Mouse (Mus musculus): ENCODE measurements around the gene Mkrn2os. TPM values are rescaled to one million over a fixed set of nuclear protein-coding genes. Genes with fewer than 3 reads are reported as not detected.

The Mkrn2os gene
- polyA plus RNA-seq, 1 experiment, result not detected

DNA sequence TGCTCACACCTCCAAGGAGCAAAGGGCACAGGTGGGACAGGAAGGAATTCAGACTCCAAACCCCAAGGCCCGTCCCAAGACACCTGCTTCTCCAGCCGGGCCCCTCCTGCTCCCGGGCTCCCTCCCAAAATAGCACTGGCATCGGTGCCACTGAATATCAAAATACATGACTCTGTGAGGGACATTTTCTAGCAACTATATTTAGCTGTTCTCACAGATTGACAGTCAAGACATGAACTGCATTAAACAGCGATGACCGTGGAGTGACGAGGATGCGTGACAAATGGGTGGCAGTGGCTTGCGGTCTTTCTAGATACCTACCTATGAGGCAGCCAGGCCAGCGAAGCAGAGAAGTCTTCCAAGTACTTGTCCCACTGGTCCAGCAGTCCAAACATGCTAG is 6.1 kb downstream of the Mkrn2os start:
- 88% methylated on average over 10 of the region's 10 CpGs for WGBS
- Histone ChIP-seq H3K4me1 (ENCODE audit: control insufficient read depth, insufficient read depth, low read length) (no peaks in the 10 kb centered on the region), H3K4me3 (ENCODE audit: insufficient read depth, low read depth, low read length) (no peak overlapping the region), H3K27ac (ENCODE audit: insufficient read depth, low read depth, low read length) (no peak overlapping the region)
- TF ChIP-seq POLR2A (IDR thresholded peaks at IDR 0.05; ENCODE audit: insufficient read depth, low read depth, low read length) (no peak), CTCF (IDR thresholded peaks at IDR 0.05; ENCODE audit: insufficient read depth, low read depth, low read length) (no peak)

GRCm38 (mm10) chr6:115584176-115584575 is 8.2 kb downstream of the Mkrn2os start:
- Histone ChIP-seq H3K4me3 (ENCODE audit: insufficient read depth, low read depth, low read length) (no peak overlapping the region), H3K4me1 (ENCODE audit: control insufficient read depth, insufficient read depth, low read length) (no peaks in the 10 kb centered on the region), H3K27ac (ENCODE audit: insufficient read depth, low read depth, low read length) (no peak overlapping the region)
- WGBS, result 82% methylated on average over 3 of the region's 3 CpGs
- TF ChIP-seq POLR2A (IDR thresholded peaks at IDR 0.05; ENCODE audit: insufficient read depth, low read depth, low read length), result no peak
- no peak for TF ChIP-seq CTCF (IDR thresholded peaks at IDR 0.05; ENCODE audit: insufficient read depth, low read depth, low read length)

- no peaks in the 10 kb centered on the region for H3K4me1 ChIP-seq (ENCODE audit: control insufficient read depth, insufficient read depth, low read length)
- 87% methylated on average over 6 of the region's 6 CpGs for WGBS
These were observed 8.8 kb downstream of the Mkrn2os start for GRCm38 (mm10) chr6:115583430-115584125.

DNA sequence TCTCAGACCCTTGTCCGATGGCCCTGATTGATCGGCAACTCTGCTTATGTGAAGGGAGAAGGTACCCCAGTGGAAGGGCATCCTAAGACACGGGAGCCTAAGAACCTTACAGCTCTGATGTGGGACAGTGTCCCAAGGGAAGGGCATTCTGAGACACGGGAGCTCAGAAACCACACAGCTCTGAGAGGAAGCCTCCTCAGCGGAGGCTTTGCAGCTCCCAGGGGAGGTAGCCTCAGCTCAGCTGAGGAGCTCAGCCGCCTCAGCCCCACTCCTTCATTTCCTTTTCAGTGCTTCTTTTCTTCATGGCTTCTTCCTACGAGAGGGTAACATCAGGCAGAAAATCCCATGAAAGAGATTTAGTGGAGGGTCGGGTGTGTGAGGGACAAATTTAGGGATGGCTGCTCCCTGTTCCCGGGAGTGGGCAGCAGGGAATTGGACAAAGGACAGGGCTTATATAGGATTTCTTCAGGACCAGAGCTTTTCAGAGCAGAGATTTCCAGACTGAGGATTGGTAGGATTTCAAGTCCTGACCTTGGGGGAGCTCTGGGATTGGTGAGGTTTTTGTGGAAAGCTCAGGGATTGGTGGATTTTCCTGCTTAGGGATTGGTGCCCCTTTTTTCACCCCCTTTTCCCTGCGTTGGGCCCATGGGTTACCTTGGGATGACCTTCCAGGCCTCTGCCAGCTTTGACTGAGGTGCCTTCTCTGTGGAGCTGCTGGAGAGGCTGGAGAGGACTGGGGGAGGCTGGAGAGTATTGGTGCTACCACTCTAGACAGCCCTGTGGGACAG is 9.9 kb downstream of the Mkrn2os start:
- Histone ChIP-seq H3K4me3 (ENCODE audit: insufficient read depth, low read depth, low read length) (no peak overlapping the region), H3K4me1 (ENCODE audit: control insufficient read depth, insufficient read depth, low read length) (no peaks in the 10 kb centered on the region), H3K27ac (ENCODE audit: insufficient read depth, low read depth, low read length) (no peak overlapping the region)
- WGBS, result 82% methylated on average over 10 of the region's 10 CpGs
- TF ChIP-seq POLR2A (IDR thresholded peaks at IDR 0.05; ENCODE audit: insufficient read depth, low read depth, low read length) (no peak), CTCF (IDR thresholded peaks at IDR 0.05; ENCODE audit: insufficient read depth, low read depth, low read length) (no peak)

More at GRCm38 (mm10) chr6:115583430-115584125, 8.8 kb downstream of the Mkrn2os start:
- TF ChIP-seq POLR2A (IDR thresholded peaks at IDR 0.05; ENCODE audit: insufficient read depth, low read depth, low read length) (no peak), CTCF (IDR thresholded peaks at IDR 0.05; ENCODE audit: insufficient read depth, low read depth, low read length) (no peak)
- H3K4me3 ChIP-seq (ENCODE audit: insufficient read depth, low read depth, low read length), result no peak overlapping the region
- H3K27ac ChIP-seq (ENCODE audit: insufficient read depth, low read depth, low read length), result no peak overlapping the region

DNA sequence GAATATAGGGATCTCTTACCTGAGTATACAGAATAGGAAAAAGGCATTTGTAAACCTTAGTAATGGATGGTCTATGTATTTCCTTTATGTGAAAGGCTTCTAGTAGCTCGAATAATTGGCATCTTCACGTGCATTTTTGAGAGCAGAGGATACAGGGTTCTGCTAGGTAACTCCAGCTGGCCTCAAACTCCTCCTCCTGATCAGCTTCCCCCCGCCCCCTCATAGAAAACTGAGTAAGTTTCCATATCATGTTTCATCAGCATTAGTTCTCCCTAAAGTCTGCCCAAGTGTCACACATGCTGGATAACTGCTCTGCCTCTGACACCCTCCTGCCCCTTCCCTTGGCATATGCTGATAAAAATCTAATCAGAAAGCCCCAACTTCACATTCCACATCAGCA is 11.6 kb downstream of the Mkrn2os start:
- TF ChIP-seq CTCF (IDR thresholded peaks at IDR 0.05; ENCODE audit: insufficient read depth, low read depth, low read length), result no peak
- no peak for TF ChIP-seq POLR2A (IDR thresholded peaks at IDR 0.05; ENCODE audit: insufficient read depth, low read depth, low read length)
- 79% methylated on average over 3 of the region's 3 CpGs for WGBS

GRCm38 (mm10) chr6:115577941-115578340 is 14.4 kb downstream of the Mkrn2os start:
- 76% methylated on average over 9 of the region's 9 CpGs for WGBS
- Histone ChIP-seq H3K4me1 (ENCODE audit: control insufficient read depth, insufficient read depth, low read length) (peaks cover 3% of the 10 kb centered on the region; the same call in 1 of the 2 replicates), H3K4me3 (ENCODE audit: insufficient read depth, low read depth, low read length) (no peak overlapping the region), H3K27ac (ENCODE audit: insufficient read depth, low read depth, low read length) (no peak overlapping the region)
- TF ChIP-seq CTCF (IDR thresholded peaks at IDR 0.05; ENCODE audit: insufficient read depth, low read depth, low read length) (no peak), POLR2A (IDR thresholded peaks at IDR 0.05; ENCODE audit: insufficient read depth, low read depth, low read length) (no peak)

More for the DNA sequence above, 11.6 kb downstream of the Mkrn2os start:
- no peaks in the 10 kb centered on the region for H3K4me1 ChIP-seq (ENCODE audit: control insufficient read depth, insufficient read depth, low read length)
- H3K4me3 ChIP-seq (ENCODE audit: insufficient read depth, low read depth, low read length), result no peak overlapping the region
- no peak overlapping the region for H3K27ac ChIP-seq (ENCODE audit: insufficient read depth, low read depth, low read length)

DNA sequence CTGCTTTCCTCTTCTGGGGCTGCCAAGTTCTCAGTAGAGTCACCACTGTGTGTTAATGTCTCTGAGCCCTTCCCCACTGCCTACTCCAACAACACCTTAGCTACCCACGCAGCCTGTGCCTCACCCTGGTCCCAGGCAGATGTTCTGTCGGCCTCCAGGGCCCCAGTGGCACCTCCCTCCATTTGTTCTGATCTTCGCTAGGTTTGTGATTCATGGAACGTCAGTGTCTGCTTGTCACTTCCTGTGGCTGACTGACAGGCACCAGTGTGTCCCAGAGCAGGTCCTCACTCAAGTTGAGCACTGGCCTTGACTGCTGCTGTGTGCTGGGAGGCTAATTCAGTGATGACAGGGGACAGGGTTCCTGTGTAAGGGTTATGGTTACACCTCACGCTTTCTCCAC is 15.0 kb downstream of the Mkrn2os start:
- 76% methylated on average over 5 of the region's 5 CpGs for WGBS
- no peak for TF ChIP-seq POLR2A (IDR thresholded peaks at IDR 0.05; ENCODE audit: insufficient read depth, low read depth, low read length)
- peaks cover 3% of the 10 kb centered on the region; the same call in 1 of the 2 replicates for H3K4me1 ChIP-seq (ENCODE audit: control insufficient read depth, insufficient read depth, low read length)
- no peak overlapping the region for H3K4me3 ChIP-seq (ENCODE audit: insufficient read depth, low read depth, low read length)
- H3K27ac ChIP-seq (ENCODE audit: insufficient read depth, low read depth, low read length), result no peak overlapping the region

DNA sequence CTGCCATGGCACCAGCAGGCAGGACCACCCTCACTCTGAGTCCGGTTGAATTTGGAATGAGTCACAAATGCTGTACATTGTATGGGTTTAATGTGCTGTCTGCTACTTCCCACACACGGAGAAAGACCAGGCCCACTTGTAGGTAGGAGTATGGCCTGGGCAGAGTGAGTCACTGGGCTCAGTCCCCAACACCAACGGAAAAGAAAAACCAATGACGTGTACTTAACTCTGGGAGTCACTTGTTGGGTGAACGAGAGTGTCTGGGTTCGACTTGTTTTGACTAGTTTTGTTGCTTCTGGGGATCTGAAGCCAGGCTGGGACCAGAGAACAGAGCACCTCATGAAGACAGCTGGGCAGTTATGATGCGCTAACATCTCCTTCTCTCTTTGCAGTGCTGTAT is 18.2 kb downstream of the Mkrn2os start:
- Histone ChIP-seq H3K27ac (ENCODE audit: insufficient read depth, low read depth, low read length) (no peak overlapping the region), H3K4me3 (ENCODE audit: insufficient read depth, low read depth, low read length) (no peak overlapping the region), H3K4me1 (ENCODE audit: control insufficient read depth, insufficient read depth, low read length) (peaks cover 3% of the 10 kb centered on the region; the same call in 1 of the 2 replicates)
- TF ChIP-seq POLR2A (IDR thresholded peaks at IDR 0.05; ENCODE audit: insufficient read depth, low read depth, low read length) (no peak), CTCF (IDR thresholded peaks at IDR 0.05; ENCODE audit: insufficient read depth, low read depth, low read length) (no peak)
- WGBS, result 48% methylated on average over 7 of the region's 7 CpGs

DNA sequence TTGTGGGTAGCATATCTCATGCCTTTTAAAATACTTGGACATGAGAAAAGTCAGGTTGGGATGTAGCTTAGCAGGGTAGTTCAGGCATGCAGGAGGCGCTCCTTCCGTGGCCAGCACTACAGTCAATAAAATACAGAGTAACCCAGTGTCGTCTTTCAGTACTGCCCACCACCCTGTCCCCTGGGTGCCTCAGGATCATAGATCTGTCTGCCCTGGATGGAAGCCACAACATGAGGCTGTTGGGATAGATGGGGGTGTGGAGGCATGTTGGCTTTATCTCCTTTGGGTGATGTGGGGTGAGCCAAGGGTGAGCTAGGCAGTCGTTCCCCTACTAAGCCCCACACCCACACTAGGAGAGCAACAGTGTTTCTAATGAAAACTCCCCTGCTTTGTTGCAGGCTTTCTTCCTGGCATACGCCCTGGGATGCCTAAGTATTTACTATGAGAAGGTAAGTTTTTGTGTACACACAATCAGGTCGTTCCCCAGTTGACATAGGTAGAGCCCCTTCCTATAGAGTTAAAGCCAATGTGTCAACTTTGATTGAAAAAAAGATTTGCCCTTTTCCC is 26.8 kb downstream of the Mkrn2os start:
- Histone ChIP-seq H3K27ac (ENCODE audit: insufficient read depth, low read depth, low read length) (no peak overlapping the region), H3K4me3 (ENCODE audit: insufficient read depth, low read depth, low read length) (no peak overlapping the region), H3K4me1 (ENCODE audit: control insufficient read depth, insufficient read depth, low read length) (no peaks in the 10 kb centered on the region)
- TF ChIP-seq POLR2A (IDR thresholded peaks at IDR 0.05; ENCODE audit: insufficient read depth, low read depth, low read length) (no peak), CTCF (IDR thresholded peaks at IDR 0.05; ENCODE audit: insufficient read depth, low read depth, low read length) (no peak)
- WGBS, result 93% methylated on average over 6 of the region's 6 CpGs
